Mouse (Mus musculus) C2C12 (cell line): ENCODE results near the gene Cd274.

Source experiments
- CEBPB ChIP-seq: IDR thresholded peaks from one replicate; pipeline ENCODE4 v1.6.1; 2011; ENCODE audit warnings: low read depth, mild to moderate bottlenecking, control low read depth, moderate library complexity
- CTCF ChIP-seq: IDR thresholded peaks from one replicate; pipeline ENCODE4 v1.5.1; 2011; ENCODE audit not compliant: control insufficient read depth, insufficient read depth, insufficient read length
- MYOD1 ChIP-seq: IDR thresholded peaks from one replicate; pipeline ENCODE4 v1.6.1; 2011; ENCODE audit warnings: low read depth; ENCODE audit not compliant: control insufficient read depth, insufficient read length
- MYOG ChIP-seq: IDR thresholded peaks from one replicate; pipeline ENCODE4 v1.6.1; 2011; ENCODE audit not compliant: control insufficient read depth, insufficient read length; ENCODE audit errors: extremely low read depth
- USF1 ChIP-seq: IDR thresholded peaks from one replicate; pipeline ENCODE4 v1.6.1; 2011; ENCODE audit warnings: low read depth, mild to moderate bottlenecking, control low read depth, moderate library complexity

DNA sequence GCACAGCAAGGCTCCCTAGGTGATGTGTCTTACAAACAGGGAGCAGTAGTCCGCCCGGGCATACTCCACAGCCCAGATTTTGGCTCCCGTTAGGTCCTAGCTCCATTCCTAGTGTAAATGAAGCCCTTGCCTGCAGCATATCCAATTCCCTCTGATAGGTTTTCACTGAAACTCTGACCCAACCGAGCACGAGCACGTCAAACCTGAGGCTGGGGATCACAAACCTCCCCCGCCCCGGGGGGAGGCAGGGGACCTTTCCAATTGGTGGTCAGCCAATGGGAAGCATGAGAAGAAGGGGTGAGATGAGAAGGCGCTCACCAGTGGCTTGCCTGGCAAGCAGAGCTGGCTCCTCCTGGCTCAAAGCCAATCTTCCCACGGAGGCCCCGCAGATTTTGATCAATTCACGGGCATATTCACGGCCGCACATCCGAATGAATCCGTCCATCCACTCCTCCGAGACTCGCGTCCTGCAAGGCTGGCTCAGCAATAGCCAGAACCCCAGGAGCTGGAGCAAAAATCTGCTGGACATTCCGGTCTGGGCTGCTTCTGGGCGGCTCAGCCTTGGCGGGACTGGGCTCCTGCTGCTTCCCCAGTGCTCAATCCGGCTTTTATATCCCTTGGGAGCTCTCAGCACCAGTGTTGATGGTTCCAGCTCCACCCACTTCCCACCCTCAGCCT lies 33.0 kb upstream of the Cd274 start, which contains the start of gene Rln1:
- no peak for TF ChIP-seq CTCF
- TF ChIP-seq MYOD1: no peak
- no peak for TF ChIP-seq USF1
- TF ChIP-seq CEBPB: no peak
- TF ChIP-seq MYOG: no peak
